Mouse (Mus musculus) adrenal gland, postnatal 0 days (tissue): ENCODE measurements around the gene Gpbp1. TPM values are rescaled to one million over a fixed set of nuclear protein-coding genes. Genes with fewer than 3 reads are reported as not detected.

ENCODE experiments used
- polyA plus RNA-seq: library from polyadenylated mRNA; unstranded; fragments of >200 nt; fragmentation: Nextera tagmentation; extraction: Ambion mirVana; gene quantifications from 2 replicates; pipeline ENCODE4 v1.2.1, GENCODE M21; 2015

Gene Gpbp1
- 64.0 and 75.3 TPM in 2 replicates for polyA plus RNA-seq

DNA sequence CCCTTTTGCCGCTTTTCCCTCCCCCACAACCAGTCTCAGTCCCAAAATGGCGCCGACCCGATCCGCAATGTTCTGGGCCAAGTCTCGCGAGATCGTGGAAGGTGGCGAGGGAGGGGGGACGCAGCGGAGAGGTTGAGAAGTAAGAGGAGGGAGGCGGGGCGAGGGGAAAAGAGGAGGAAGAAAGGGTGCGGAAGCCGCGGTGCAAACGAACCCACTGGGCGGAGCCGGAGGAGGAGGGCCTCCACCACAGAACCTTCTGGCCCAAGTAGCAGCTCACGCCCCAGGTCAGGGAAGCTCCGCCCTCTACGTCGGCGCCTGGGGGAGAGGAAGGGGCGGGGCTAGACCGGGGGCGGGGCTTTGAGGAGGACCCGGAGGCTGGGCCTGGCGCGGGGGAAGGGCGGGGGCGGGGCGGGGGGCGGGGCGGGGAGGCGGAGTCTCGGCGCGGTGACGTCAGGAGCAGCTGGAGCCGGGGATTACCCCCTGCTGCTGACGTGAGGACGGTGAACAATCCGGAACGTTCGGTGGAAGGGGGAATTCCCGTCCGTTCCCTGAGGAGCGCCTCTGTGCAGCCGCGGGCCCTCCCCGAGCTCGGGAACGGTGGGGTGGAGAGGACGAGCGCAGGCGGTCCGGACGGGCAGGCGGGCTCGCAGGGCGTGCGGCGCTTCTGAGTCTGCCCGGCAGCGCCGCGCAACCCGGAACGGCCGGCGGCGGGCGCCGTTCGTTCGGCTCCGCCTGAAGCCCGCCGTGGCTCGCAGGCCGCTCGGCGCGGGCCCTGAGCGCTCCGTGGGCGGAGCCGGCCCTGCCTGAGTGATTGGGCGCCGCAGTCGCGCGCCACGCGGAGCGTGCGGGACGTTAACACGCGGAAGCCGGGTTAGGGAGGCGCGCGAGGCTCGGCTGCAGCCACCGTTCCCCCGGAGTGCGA lies at the start of gene Gpbp1:
Gene Gpbp1, minus strand, starts transcription at position 310 of the 922 bp plus-strand sequence.

Other genes with a start within 250 kb of the Gpbp1 start
- gene Actbl2, start 235.1 kb downstream of the Gpbp1 start, polyA plus RNA-seq: not detected in 2 replicates
- gene Gm49496, start 59.8 kb upstream of the Gpbp1 start, polyA plus RNA-seq: not detected in 2 replicates
- gene Gm10198, start 102.7 kb upstream of the Gpbp1 start, polyA plus RNA-seq: not detected in 2 replicates
- 10.4 and 14.2 TPM in 2 replicates for gene Mier3, start 190.9 kb upstream of the Gpbp1 start, polyA plus RNA-seq